Mouse (Mus musculus) limb, embryonic 14.5 days (tissue): ENCODE data around the gene Ptgs2. TPM values are rescaled to one million over a fixed set of nuclear protein-coding genes. Genes with fewer than 3 reads are reported as not detected.

Source experiments
- ATAC-seq: fragments of 200-750 bp; cut with Nextera tagmentation; 2 replicates; pipeline ENCODE4 v1.8.0; 2017; ENCODE audit warnings: low read depth, moderate number of reproducible peaks, moderate TSS enrichment; ENCODE audit not compliant: low FRiP score
- DNase-seq: peaks from one replicate; pipeline ENCODE4 v3.0.0-alpha.2; 2015; ENCODE audit warnings: low spot score
- H3K27ac ChIP-seq: fragments of 300-500 bp; sonication (generic); replicated peaks from 2 replicates; pipeline ENCODE4 v1.5.1; 2014; ENCODE audit warnings: low read depth, mild to moderate bottlenecking, low read length, moderate library complexity, mixed read lengths
- H3K27me3 ChIP-seq: fragments of 300-500 bp; sonication (generic); 2 replicates; pipeline ENCODE4 v1.6.1; 2014; ENCODE audit warnings: low read length, mixed read lengths; ENCODE audit not compliant: control insufficient read depth, insufficient read depth
- H3K36me3 ChIP-seq: fragments of 300-500 bp; sonication (generic); 2 replicates; pipeline ENCODE4 v1.6.1; 2014; ENCODE audit warnings: mild to moderate bottlenecking, low read length, moderate library complexity, mixed read lengths; ENCODE audit not compliant: control insufficient read depth, insufficient read depth
- H3K4me1 ChIP-seq: fragments of 300-500 bp; sonication (generic); 2 replicates; pipeline ENCODE4 v1.6.1; 2014; ENCODE audit warnings: antibody characterized with exemption, low read length, mixed read lengths; ENCODE audit not compliant: control insufficient read depth, insufficient read depth
- H3K4me2 ChIP-seq: fragments of 300-500 bp; sonication (generic); replicated peaks from 2 replicates; pipeline ENCODE4 v1.6.1; 2014; ENCODE audit warnings: low read depth, mild to moderate bottlenecking, low read length, moderate library complexity; ENCODE audit not compliant: severe bottlenecking
- H3K4me3 ChIP-seq: fragments of 300-500 bp; sonication (generic); replicated peaks from 2 replicates; pipeline ENCODE4 v1.5.1; 2014; ENCODE audit warnings: low read length
- H3K9ac ChIP-seq: fragments of 300-500 bp; sonication (generic); 2 replicates; pipeline ENCODE4 v1.6.1; 2014; ENCODE audit warnings: mild to moderate bottlenecking, low read depth, low read length, moderate library complexity; ENCODE audit not compliant: severe bottlenecking
- H3K9me3 ChIP-seq: fragments of 300-500 bp; sonication (generic); 2 replicates; pipeline ENCODE4 v1.6.1; 2016; ENCODE audit warnings: low read length; ENCODE audit not compliant: control insufficient read depth
- POLR2A ChIP-seq: fragments of 200-500 bp; IDR thresholded peaks from 2 replicates; pipeline ENCODE4 v1.8.0; 2012; ENCODE audit warnings: inconsistent platforms, mild to moderate bottlenecking, moderate library complexity, borderline replicate concordance; ENCODE audit not compliant: insufficient read depth, insufficient read length; ENCODE audit errors: extremely low read depth
- WGBS: fragments of 180-500 bp; shearing (Covaris S2); extraction: QIAGEN DNeasy Blood & Tissue Kit; methylation state at CpG from one replicate; pipeline ENCODE4 v1.1.7; 2014; 5-methylcytosine and 5-hydroxymethylcytosine counted together
- polyA plus RNA-seq, 2 experiments: library from polyadenylated mRNA; depleted of rRNA in 1 of 2; stranded (reverse) in 1 of 2; unstranded in 1 of 2; fragments of >200 nt; fragmentation: Nextera tagmentation in 1 of 2; extraction: Ambion mirVana in 1 of 2; gene quantifications; 2 replicates each; pipeline versions ENCODE4 v1.2.1 to v1.2.3; 2012 to 2014

The Ptgs2 gene
- 0.40 and 0.43 TPM in 2 replicates for polyA plus RNA-seq (2012; rRNA removed)
- 0.17 and 0.21 TPM in 2 replicates for polyA plus RNA-seq (2014; fragmentation: Nextera tagmentation; extraction: Ambion mirVana)

- Histone ChIP-seq H3K36me3 (no peaks in the 10 kb centered on the region), H3K27me3 (no peaks in the 10 kb centered on the region), H3K4me3 (peak within 1 kb of the TSS; percentile 47), H3K4me1 (peaks cover 6% of the 10 kb centered on the region; the same call in 1 of the 2 replicates), H3K4me2 (peak within 1 kb of the TSS; percentile 93), H3K27ac (no peak within 1 kb of the TSS), H3K9me3 (no peaks in the 10 kb centered on the region), H3K9ac (peak within 1 kb of the TSS; percentile 57)
- TF ChIP-seq POLR2A: no peak
- ATAC-seq (peak; percentile 69), DNase-seq (peak; percentile 36)
- 3% methylated on average over 23 of the region's 26 CpGs for WGBS
Observed at GRCm38 (mm10) chr1:150099790-150100333, at the start of gene Ptgs2. Ptgs2 (plus strand) TSS chr1:150100031.

- Histone ChIP-seq H3K27ac (no peak overlapping the region), H3K9ac (no peak overlapping the region), H3K27me3 (no peaks in the 10 kb centered on the region), H3K4me2 (no peak overlapping the region), H3K9me3 (no peaks in the 10 kb centered on the region), H3K4me3 (no peak overlapping the region), H3K4me1 (no peaks in the 10 kb centered on the region), H3K36me3 (no peaks in the 10 kb centered on the region)
- DNase-seq (no peak), ATAC-seq (no peak)
- WGBS: 77% methylated on average over 1 of the region's 1 CpGs
- no peak for TF ChIP-seq POLR2A
Observed at GRCm38 (mm10) chr1:150050256-150050655, 49.6 kb upstream of the Ptgs2 start.

- H3K9ac ChIP-seq: no peak overlapping the region
- no peak for ATAC-seq
- no peak overlapping the region for H3K27ac ChIP-seq
- no peak for DNase-seq
- H3K4me3 ChIP-seq: no peak overlapping the region
- WGBS: 80% methylated on average over 1 of the region's 1 CpGs
- no peaks in the 10 kb centered on the region for H3K36me3 ChIP-seq
- no peaks in the 10 kb centered on the region for H3K4me1 ChIP-seq
- H3K9me3 ChIP-seq: no peaks in the 10 kb centered on the region
- TF ChIP-seq POLR2A: no peak
- no peak overlapping the region for H3K4me2 ChIP-seq
- no peaks in the 10 kb centered on the region for H3K27me3 ChIP-seq
Observed at GRCm38 (mm10) chr1:150065684-150066083, 34.1 kb upstream of the Ptgs2 start.

- DNase-seq: no peak
- WGBS: 89% methylated on average over 3 of the region's 3 CpGs
- Histone ChIP-seq H3K9me3 (no peaks in the 10 kb centered on the region), H3K27me3 (no peaks in the 10 kb centered on the region), H3K4me3 (no peak overlapping the region), H3K9ac (no peak overlapping the region), H3K4me2 (no peak overlapping the region), H3K4me1 (no peaks in the 10 kb centered on the region), H3K36me3 (no peaks in the 10 kb centered on the region), H3K27ac (no peak overlapping the region)
- ATAC-seq: no peak
- TF ChIP-seq POLR2A: no peak
Observed at GRCm38 (mm10) chr1:150072880-150073279, 27.0 kb upstream of the Ptgs2 start.

- TF ChIP-seq POLR2A: no peak
- DNase-seq (no peak), ATAC-seq (no peak)
- no peaks in the 10 kb centered on the region for H3K27me3 ChIP-seq
- no peaks in the 10 kb centered on the region for H3K36me3 ChIP-seq
- no peaks in the 10 kb centered on the region for H3K4me1 ChIP-seq
- no peak overlapping the region for H3K4me3 ChIP-seq
- no peaks in the 10 kb centered on the region for H3K9me3 ChIP-seq
- no peak overlapping the region for H3K4me2 ChIP-seq
- no peak overlapping the region for H3K27ac ChIP-seq
- 65% methylated on average over 1 of the region's 1 CpGs for WGBS
- H3K9ac ChIP-seq: no peak overlapping the region
Observed at GRCm38 (mm10) chr1:150074609-150075008, 25.2 kb upstream of the Ptgs2 start.

GRCm38 (mm10) chr1:150089040-150089692 lies 10.7 kb upstream of the Ptgs2 start:
- Histone ChIP-seq H3K27ac (no peak overlapping the region), H3K4me1 (no peaks in the 10 kb centered on the region), H3K36me3 (no peaks in the 10 kb centered on the region), H3K4me2 (no peak overlapping the region), H3K9ac (no peak overlapping the region), H3K9me3 (no peaks in the 10 kb centered on the region), H3K27me3 (no peaks in the 10 kb centered on the region), H3K4me3 (no peak overlapping the region)
- 73% methylated on average over 6 of the region's 6 CpGs for WGBS
- no peak for TF ChIP-seq POLR2A
- DNase-seq (no peak), ATAC-seq (no peak)
